Mouse (Mus musculus) hindbrain, embryonic 11.5 days (tissue): ENCODE data around the gene Uck2. TPM values are rescaled to one million over a fixed set of nuclear protein-coding genes. Genes with fewer than 3 reads are reported as not detected.

Experiments used
- ATAC-seq: fragments of 200-750 bp; cut with Nextera tagmentation; 2 replicates; pipeline ENCODE4 v1.8.0; 2017; ENCODE audit warnings: mild to moderate bottlenecking, moderate TSS enrichment, moderate library complexity; ENCODE audit not compliant: low FRiP score
- DNase-seq: peaks from one replicate; pipeline ENCODE4 v3.0.0-alpha.2; 2015; ENCODE audit warnings: low spot score
- H3K27ac ChIP-seq: fragments of 300-500 bp; sonication (generic); 2 replicates; pipeline ENCODE4 v1.5.1; 2014; ENCODE audit warnings: mild to moderate bottlenecking, low read depth, low read length
- H3K27me3 ChIP-seq: fragments of 300-500 bp; sonication (generic); 2 replicates; pipeline ENCODE4 v1.6.1; 2014; ENCODE audit warnings: mild to moderate bottlenecking, low read length, moderate library complexity, mixed read lengths; ENCODE audit not compliant: control insufficient read depth, insufficient read depth
- H3K36me3 ChIP-seq: fragments of 300-500 bp; sonication (generic); 2 replicates; pipeline ENCODE4 v1.6.1; 2014; ENCODE audit warnings: mild to moderate bottlenecking, low read length, moderate library complexity, mixed read lengths; ENCODE audit not compliant: control insufficient read depth, insufficient read depth
- H3K4me1 ChIP-seq: fragments of 300-500 bp; sonication (generic); replicated peaks from 2 replicates; pipeline ENCODE4 v1.6.1; 2014; ENCODE audit warnings: low read length, mixed read lengths; ENCODE audit not compliant: control insufficient read depth, insufficient read depth
- H3K4me2 ChIP-seq: fragments of 300-500 bp; sonication (generic); replicated peaks from 2 replicates; pipeline ENCODE4 v1.6.1; 2014; ENCODE audit warnings: mild to moderate bottlenecking, low read depth, low read length
- H3K4me3 ChIP-seq: fragments of 300-500 bp; sonication (generic); 2 replicates; pipeline ENCODE4 v1.5.1; 2014; ENCODE audit warnings: low read depth, low read length
- H3K9ac ChIP-seq: fragments of 300-500 bp; sonication (generic); 2 replicates; pipeline ENCODE4 v1.6.1; 2014; ENCODE audit warnings: low read depth, low read length
- H3K9me3 ChIP-seq: fragments of 300-500 bp; sonication (generic); 2 replicates; pipeline ENCODE4 v1.6.1; 2016; ENCODE audit warnings: low read length; ENCODE audit not compliant: control insufficient read depth
- WGBS: fragments of 180-500 bp; shearing (Covaris S2); extraction: QIAGEN DNeasy Blood & Tissue Kit; methylation state at CpG from one replicate; pipeline ENCODE4 v1.1.7; 2014; 5-methylcytosine and 5-hydroxymethylcytosine counted together
- polyA plus RNA-seq: library from polyadenylated mRNA; unstranded; fragments of >200 nt; fragmentation: Nextera tagmentation; extraction: Ambion mirVana; gene quantifications from 2 replicates; pipeline ENCODE4 v1.2.1, GENCODE M21; 2014

Gene Uck2
- polyA plus RNA-seq, 1 experiment from 2014 or later, result 116 TPM

- WGBS, result 4% methylated on average over 5 of the region's 5 CpGs
- Histone ChIP-seq H3K4me2 (no peak overlapping the region), H3K27me3 (no peaks in the 10 kb centered on the region), H3K4me3 (no peak overlapping the region), H3K4me1 (no peaks in the 10 kb centered on the region), H3K9ac (no peak overlapping the region), H3K36me3 (no peaks in the 10 kb centered on the region), H3K9me3 (no peaks in the 10 kb centered on the region), H3K27ac (no peak overlapping the region)
- ATAC-seq (peak; percentile 74), DNase-seq (peak; percentile 90)
Measured at GRCm38 (mm10) chr1:167220303-167221174, 64.6 kb downstream of the Uck2 start.

GRCm38 (mm10) chr1:167215460-167215859 lies 69.7 kb downstream of the Uck2 start:
- Histone ChIP-seq H3K4me1 (no peaks in the 10 kb centered on the region), H3K9ac (no peak overlapping the region), H3K4me2 (no peak overlapping the region), H3K4me3 (no peak overlapping the region), H3K27me3 (no peaks in the 10 kb centered on the region), H3K27ac (no peak overlapping the region), H3K36me3 (no peaks in the 10 kb centered on the region), H3K9me3 (no peaks in the 10 kb centered on the region)
- DNase-seq (no peak), ATAC-seq (no peak)
- 83% methylated on average over 3 of the region's 3 CpGs for WGBS

- Histone ChIP-seq H3K27ac (no peak overlapping the region), H3K4me3 (no peak overlapping the region), H3K27me3 (no peaks in the 10 kb centered on the region), H3K9ac (no peak overlapping the region), H3K9me3 (no peaks in the 10 kb centered on the region), H3K4me1 (no peaks in the 10 kb centered on the region), H3K36me3 (no peaks in the 10 kb centered on the region), H3K4me2 (no peak overlapping the region)
- ATAC-seq (peak; percentile 8; the same call in 1 of the 2 replicates), DNase-seq (no peak)
- 100% methylated on average over 1 of the region's 1 CpGs for WGBS
Measured at GRCm38 (mm10) chr1:167212710-167213109, 72.4 kb downstream of the Uck2 start.

- WGBS, result 29% methylated on average over 7 of the region's 7 CpGs
- ATAC-seq, result peak; percentile 74
- no peaks in the 10 kb centered on the region for H3K36me3 ChIP-seq
- no peaks in the 10 kb centered on the region for H3K27me3 ChIP-seq
- H3K4me2 ChIP-seq, result no peak overlapping the region
- H3K9ac ChIP-seq, result no peak overlapping the region
- no peak overlapping the region for H3K27ac ChIP-seq
- no peaks in the 10 kb centered on the region for H3K4me1 ChIP-seq
- DNase-seq, result peak; percentile 78
- H3K9me3 ChIP-seq, result no peaks in the 10 kb centered on the region
- no peak overlapping the region for H3K4me3 ChIP-seq
Measured at GRCm38 (mm10) chr1:167211979-167212614, 73.0 kb downstream of the Uck2 start.

GRCm38 (mm10) chr1:167208816-167209215 lies 76.3 kb downstream of the Uck2 start:
- no peak overlapping the region for H3K27ac ChIP-seq
- no peaks in the 10 kb centered on the region for H3K36me3 ChIP-seq
- 34% methylated on average over 4 of the region's 4 CpGs for WGBS
- H3K27me3 ChIP-seq, result no peaks in the 10 kb centered on the region
- H3K9me3 ChIP-seq, result no peaks in the 10 kb centered on the region
- H3K4me2 ChIP-seq, result no peak overlapping the region
- no peak overlapping the region for H3K4me3 ChIP-seq
- no peak for ATAC-seq
- no peaks in the 10 kb centered on the region for H3K4me1 ChIP-seq
- H3K9ac ChIP-seq, result no peak overlapping the region
- DNase-seq, result no peak

- Histone ChIP-seq H3K36me3 (no peaks in the 10 kb centered on the region), H3K9me3 (no peaks in the 10 kb centered on the region), H3K4me3 (no peak overlapping the region), H3K4me2 (no peak overlapping the region), H3K27ac (no peak overlapping the region), H3K9ac (no peak overlapping the region), H3K27me3 (no peaks in the 10 kb centered on the region), H3K4me1 (no peaks in the 10 kb centered on the region)
- ATAC-seq (no peak), DNase-seq (no peak)
- WGBS, result 71% methylated on average over 8 of the region's 8 CpGs
Measured at GRCm38 (mm10) chr1:167205177-167205750, 79.9 kb downstream of the Uck2 start.

- no peaks in the 10 kb centered on the region for H3K27me3 ChIP-seq
- no peak overlapping the region for H3K4me2 ChIP-seq
- no peaks in the 10 kb centered on the region for H3K9me3 ChIP-seq
- DNase-seq (no peak), ATAC-seq (no peak)
- no peak overlapping the region for H3K27ac ChIP-seq
- 88% methylated on average over 1 of the region's 1 CpGs for WGBS
- H3K36me3 ChIP-seq, result no peaks in the 10 kb centered on the region
- H3K4me1 ChIP-seq, result no peaks in the 10 kb centered on the region
- no peak overlapping the region for H3K9ac ChIP-seq
- no peak overlapping the region for H3K4me3 ChIP-seq
Measured at GRCm38 (mm10) chr1:167204421-167204820, 80.7 kb downstream of the Uck2 start.

- DNase-seq (peak; percentile 30), ATAC-seq (0 out of 2 replicates have a peak, but pooled peaks have one; percentile 22)
- H3K27ac ChIP-seq, result no peak overlapping the region
Measured at GRCm38 (mm10) chr1:167194766-167195165, 90.4 kb downstream of the Uck2 start.

More at GRCm38 (mm10) chr1:167194766-167195165, 90.4 kb downstream of the Uck2 start:
- no peak overlapping the region for H3K4me3 ChIP-seq
- H3K9me3 ChIP-seq, result no peaks in the 10 kb centered on the region
- no peaks in the 10 kb centered on the region for H3K27me3 ChIP-seq
- H3K36me3 ChIP-seq, result no peaks in the 10 kb centered on the region
- H3K4me1 ChIP-seq, result no peaks in the 10 kb centered on the region
- H3K9ac ChIP-seq, result no peak overlapping the region
- no peak overlapping the region for H3K4me2 ChIP-seq
- WGBS, result 48% methylated on average over 8 of the region's 8 CpGs
